Mouse (Mus musculus) brain, adult 2 months (tissue): Measurements from ENCODE around the gene Alox5.
"Not testable (repeated sequence)": the region's sequence is repeated elsewhere in the genome, so short reads cannot be mapped to it uniquely, and the experiment has no call there.

ENCODE experiments used
- DNase-seq: peaks from one replicate; pipeline ENCODE4 v3.0.0; 2011; ENCODE audit warnings: low read depth, low spot score

The Alox5 gene

GRCm38 (mm10) chr6:116460544-116461283, at the start of gene Alox5:
Alox5 (minus strand) TSS chr6:116461178.
- DNase-seq, result no peak

DNA sequence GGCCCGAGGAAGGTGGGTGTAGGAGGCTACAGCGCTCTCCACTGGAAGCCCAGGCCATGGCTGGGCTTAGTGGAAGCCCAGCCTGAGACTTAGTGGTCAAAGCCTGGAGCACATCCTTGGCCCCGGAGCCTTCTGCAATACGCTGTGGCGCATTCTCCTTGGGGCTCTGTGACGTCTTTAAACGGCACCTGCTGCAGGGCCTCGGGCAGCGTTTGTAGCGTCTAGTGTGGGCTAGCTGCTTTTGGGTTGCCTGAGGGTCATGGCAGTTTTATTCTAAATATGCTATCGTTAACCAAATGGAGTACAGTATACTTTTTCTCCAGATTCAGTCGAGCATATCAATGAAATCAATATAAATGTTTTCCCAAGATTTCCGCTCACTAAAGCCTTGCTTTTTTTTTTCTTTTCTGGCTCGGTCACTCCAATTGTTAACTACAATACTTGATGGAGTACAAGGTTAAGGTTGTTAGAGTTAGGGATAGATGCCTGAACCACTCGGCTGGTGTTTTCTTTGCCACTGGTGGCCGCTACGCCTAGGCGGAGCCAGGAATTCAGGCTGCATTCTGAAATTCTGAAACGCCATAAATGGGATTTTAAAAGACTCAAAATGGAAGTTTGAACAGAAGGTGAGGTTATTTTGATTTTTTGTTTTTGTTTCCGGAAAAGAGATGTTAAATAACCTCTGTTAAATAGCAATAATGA, 45.5 kb upstream of the Alox5 start, which contains the start of gene Olfr212:
TSS of gene Olfr212 (plus strand) at position 215 of the 702 bp plus-strand sequence.
- DNase-seq, result not testable (repeated sequence)

DNA sequence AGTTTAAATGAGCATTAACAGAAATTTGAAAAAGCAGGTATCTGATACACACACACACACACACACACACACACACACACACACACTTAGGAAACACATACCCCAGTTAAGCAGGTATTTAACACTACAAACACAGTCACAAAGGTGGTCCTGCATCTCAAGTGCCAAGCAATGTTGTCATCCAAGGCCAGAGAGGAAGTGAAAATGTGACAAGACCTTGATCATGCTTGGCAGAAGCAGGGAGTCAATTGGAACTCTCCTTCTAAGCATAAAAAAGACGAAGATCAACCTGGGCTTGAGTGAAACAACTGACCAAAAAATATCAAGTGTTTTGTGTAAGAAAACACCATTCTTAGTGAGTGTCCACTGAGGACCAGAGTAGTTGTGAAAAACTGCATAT, 35.0 kb upstream of the Alox5 start:
- DNase-seq, result no peak

DNA sequence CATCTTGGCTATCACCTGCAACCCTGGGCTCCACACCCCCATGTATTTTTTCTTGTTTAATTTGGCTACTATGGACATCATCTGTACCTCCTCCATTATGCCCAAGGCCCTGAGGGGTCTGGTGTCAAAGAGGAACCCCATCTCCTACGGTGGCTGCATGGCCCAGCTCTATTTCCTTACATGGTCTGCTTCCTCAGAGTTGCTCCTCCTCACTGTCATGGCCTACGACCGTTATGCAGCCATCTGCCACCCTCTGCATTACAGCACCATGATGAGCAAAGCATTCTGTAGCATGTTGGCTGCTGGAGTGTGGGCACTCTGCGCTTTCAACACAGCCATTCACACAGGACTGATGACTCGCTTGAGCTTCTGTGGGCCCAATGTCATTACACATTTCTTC, 32.8 kb upstream of the Alox5 start:
- peak; percentile 1 for DNase-seq

DNA sequence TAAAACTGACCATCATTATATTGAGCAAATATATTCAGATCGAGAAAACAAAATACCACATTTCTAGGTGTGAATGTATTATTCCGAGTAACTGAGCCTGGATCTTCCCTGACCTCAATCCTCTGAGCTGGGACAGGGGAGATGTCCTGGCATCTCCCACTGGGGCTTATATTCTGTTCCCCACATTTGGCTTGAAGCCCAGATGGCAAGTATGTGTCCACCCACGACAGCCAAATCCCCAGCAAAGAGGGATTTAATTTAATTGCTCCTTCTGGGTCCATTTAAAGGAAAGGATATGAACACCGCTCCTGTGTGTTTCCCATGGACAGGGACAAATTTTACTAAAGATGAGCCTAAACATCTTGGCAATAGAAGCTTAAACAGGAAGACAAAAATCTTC, 27.8 kb upstream of the Alox5 start, which contains the start of gene Olfr211:
TSS of gene Olfr211 (plus strand) at position 301 of the 400 bp plus-strand sequence.
- peak; percentile 19 for DNase-seq

DNA sequence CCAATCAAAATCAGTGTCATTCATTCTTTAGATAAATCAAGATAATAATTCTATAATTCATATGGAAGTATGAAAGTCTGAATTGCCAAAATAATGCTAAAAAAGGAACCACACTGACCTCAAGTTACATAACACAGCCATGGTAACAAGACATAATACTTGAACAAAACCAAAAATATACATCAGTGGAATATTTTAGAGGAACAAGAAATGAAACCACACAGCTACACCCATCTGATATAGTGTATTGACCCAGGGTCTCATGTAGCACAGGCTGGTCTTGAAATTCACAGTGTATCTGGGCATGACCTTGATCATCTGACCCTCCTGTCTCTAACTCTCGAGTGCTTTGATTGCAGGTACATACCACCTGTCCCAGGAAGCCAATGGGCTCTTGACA, 25.9 kb upstream of the Alox5 start:
- no peak for DNase-seq

- DNase-seq, result no peak
Measured at GRCm38 (mm10) chr6:116485081-116485480, 24.1 kb upstream of the Alox5 start.

GRCm38 (mm10) chr6:116468081-116468480, 7.1 kb upstream of the Alox5 start:
- peak; percentile 29 for DNase-seq

GRCm38 (mm10) chr6:116459232-116459631, 1.7 kb downstream of the Alox5 start:
- DNase-seq, result no peak

DNA sequence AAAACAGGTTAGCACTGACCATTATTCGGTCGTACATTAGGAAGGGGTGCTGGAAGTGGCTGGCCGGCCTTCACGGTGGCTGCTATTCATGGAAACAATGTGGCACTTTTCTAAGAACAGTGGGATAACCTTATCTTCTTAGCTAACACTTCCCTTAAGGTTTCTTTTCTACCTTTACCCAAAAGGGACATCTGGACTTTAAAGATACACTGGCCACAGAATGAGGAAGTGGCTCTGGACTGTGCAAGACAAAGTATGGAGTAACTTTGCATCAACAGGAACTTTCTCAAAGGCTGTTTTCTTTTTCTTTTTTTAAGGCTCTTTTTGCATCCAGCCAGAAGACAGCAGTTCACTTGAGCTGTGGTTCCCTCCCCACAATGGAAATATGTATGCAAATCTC, 2.2 kb downstream of the Alox5 start:
- no peak for DNase-seq

DNA sequence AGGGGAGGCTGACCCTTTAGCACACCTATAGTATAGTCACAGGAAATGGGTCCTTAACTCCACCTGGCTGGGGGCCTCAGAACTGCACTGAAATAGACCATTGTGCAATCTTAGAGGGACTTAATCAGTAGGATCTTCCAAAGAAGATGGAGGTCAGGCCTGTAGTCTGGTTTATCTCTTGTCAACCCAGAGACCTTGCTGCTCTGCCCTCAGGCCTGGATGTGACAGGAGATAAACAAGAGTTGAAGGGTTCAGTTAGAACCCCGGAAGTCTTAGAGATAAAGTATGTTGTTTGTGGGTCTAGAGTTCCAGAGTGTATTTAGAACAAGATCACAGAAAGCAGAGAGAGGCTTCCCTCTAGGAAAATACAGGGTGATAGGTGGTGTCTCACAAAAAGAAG, 4.5 kb downstream of the Alox5 start:
- no peak for DNase-seq

- peak; percentile 38 for DNase-seq
Measured at GRCm38 (mm10) chr6:116455781-116456180, 5.2 kb downstream of the Alox5 start.

GRCm38 (mm10) chr6:116440849-116441248, 20.1 kb downstream of the Alox5 start:
- no peak for DNase-seq

DNA sequence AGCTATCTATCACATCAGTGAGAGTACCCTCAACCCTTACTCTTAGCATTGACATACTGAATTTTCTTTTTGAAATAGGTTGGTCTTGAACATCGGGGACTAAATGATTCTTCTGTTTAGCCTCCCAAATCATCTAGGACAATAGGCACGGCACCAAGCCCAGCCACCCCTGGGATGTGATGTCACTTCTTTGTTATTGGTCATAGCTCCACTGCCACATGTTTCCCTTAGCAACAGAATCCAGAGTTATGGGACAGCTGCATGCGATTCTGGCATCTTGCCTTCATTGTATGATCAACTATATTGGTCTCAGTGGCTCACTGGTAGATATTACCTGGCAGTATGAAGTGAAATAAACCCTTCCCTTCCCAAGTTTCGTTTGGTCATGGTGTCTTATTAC, 20.5 kb downstream of the Alox5 start:
- no peak for DNase-seq

DNA sequence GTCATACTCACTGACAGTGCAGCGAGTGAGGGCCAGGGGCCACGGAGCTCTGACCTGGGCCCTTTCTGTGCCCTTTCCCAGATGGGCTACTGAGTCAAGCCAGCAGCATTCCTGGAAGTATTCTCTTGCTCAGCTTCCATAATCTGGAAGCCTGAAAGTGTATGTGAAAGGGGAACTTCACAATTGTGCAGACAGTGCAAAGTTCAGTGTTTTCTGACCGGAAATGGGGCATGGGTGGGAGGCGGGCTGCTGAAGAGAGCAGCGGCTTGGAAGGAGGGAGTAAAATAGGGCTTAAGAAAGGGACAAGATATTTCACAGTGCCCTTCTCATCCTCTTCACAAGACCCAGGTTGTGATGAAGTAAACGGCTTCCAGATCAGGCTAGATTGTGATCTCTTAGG, 21.4 kb downstream of the Alox5 start:
- DNase-seq, result no peak

DNA sequence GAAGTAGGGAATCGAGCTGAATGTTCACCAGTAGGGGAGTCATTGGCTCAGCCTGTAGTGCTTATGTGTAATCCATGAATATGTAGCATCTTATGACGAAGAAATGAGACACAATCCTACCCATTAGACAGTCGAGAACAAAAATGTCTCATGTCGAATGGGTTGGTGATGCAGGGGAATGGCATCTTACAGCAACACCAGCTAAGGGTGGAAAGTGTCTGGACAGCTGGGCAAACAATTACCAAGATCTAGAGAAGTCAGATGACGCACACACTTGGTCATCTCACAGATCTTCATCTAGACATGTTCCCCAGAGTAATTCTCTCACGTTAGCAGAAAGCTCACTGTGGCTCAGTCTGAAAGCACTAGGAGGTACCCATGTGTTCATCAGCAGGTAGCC, 22.1 kb downstream of the Alox5 start:
- no peak for DNase-seq

DNA sequence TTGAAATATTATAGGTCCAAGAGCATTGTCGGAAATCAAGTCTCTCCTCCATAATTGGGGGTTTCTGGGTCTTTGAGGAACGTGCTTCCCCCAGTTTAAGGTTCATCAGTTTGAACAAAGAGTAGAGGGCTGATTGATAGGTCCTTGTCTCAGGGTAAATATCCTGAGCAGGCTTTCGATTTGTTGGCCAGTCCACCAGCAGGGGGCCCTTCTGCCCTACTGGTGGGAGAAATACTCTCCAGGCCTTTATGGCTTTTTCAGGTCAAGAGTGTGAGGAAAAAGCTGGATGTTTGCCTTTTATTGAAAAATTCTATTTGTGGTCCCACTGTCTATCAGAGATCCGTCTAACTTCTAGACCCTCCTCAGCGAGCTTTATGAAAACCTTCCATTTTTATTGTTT, 32.7 kb downstream of the Alox5 start:
- DNase-seq, result no peak

DNA sequence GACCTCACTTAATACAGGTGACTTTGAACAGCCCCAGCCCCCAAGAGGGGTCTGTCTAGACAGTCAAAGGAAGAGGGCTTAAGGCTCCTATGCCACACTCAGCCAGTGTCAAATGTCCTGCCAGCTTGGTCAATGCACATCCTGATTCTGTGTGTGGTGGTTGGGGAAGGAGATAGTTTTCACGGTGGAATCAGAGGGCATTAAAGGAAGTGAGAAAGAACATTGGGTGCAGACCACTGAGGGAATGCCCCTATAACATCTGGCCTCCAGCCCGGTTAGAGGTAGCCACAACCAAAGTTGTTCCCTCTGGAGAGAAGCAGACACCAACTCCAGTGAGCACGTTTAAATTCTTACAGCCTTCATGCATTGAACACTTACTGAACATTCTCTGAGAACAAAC, 33.4 kb downstream of the Alox5 start:
- DNase-seq, result no peak

DNA sequence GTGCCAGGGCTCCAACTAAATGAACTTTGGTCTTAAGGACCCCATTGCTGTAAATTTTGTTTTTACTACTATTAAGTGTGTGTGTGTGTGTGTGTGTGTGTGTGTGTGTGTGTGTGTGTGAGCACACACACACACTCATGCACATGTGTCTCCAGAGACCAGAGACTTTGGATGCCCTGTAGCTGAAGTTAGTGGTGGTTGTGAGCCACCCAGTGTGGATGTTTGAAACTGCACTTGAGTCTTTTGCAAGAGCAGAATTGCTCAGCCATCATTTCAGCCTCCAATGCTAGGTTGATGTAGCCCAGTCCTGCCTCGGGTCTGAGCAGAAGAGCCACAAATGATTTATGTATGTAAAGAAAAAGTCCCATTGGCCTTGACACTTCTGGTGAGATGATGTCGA, 37.3 kb downstream of the Alox5 start:
- peak; percentile 82 for DNase-seq

DNA sequence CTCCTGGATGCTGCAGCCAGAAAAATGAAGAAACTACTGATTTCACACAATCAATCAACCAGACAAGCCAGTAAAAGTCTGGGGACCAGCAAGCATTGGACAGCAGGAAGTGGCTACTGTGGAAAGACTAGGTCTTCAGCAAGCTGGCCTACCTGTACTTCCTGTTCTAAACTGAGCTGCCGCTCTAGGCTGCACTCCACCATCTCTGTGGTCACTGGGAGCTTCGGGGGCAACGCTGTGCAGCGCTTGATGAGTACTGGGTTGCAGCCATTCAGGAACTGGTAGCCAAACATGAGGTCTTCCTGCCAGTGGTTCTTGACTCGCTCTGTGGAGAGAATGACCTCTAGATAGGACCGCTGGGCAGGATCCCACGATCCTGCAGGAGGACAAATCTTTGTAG, 38.0 kb downstream of the Alox5 start:
- no peak for DNase-seq

GRCm38 (mm10) chr6:116420271-116420670, 40.7 kb downstream of the Alox5 start:
- DNase-seq, result no peak

DNA sequence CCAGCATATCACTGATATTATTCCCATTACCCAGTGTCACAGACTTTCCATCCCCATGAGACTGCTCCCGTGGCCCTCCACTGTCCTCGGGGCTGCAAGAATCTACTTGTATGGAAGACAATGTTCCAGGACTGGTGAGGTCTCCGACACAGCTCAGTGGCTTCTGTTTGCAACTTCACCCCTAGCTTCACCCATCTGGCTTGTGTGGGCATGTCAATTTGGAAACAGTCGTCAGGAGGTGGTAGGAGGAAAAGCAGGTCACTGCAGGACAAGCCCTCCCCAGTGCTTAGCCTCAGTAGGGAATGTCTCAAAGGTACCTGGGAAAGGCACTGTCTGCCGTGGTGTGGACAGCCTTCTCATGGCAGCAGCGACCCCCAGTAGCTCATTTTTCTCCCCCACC, 41.3 kb downstream of the Alox5 start:
- peak; percentile 36 for DNase-seq

GRCm38 (mm10) chr6:116418487-116418886, 42.5 kb downstream of the Alox5 start:
- DNase-seq, result no peak
